ENCODE assay signal across 22 mouse cellular contexts in the genomic region with DNA sequence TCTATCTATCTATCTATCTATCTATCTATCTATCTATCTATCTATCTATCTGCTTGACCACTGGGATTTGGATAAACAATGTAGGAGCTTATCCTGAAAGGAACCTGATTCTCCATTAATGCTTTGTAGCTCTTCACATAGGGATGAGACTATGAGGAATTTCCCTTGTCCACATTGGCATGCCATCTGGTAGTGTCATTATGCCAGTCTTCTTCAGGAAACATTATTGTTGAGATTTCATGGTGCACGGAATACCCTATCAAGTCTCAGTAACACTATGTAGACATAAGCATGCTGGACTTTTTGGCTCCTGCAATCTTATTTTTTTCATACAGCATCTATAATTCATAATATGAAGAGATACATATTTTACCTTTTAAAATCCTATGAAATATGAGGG.
DNase-seq lines count a peak whose midpoint lies in the region; ATAC-seq lines count a peak whose summit lies in the region.
"Had no signal": no experiment of that assay in that cellular context is flagged by ENCODE, and none has a peak within 500 bp of the region (broad histone marks: within the 10 kb centered on the region; RNA-seq: fewer than 3 reads in every experiment).

No protein-coding gene starts in this region.

- 0 out of 2 replicates have a peak, but pooled peaks have one; percentile 25 for ATAC-seq in forebrain, embryonic 13.5 days
- ATAC-seq in midbrain, embryonic 12.5 days (ENCODE audit: low FRiP score, low read depth), result no peak
- no peak for ATAC-seq in midbrain, embryonic 16.5 days
- ATAC-seq: intestine, postnatal 0 days; liver, embryonic 12.5 days had no signal

- 70% methylated on average over 1 of the region's 1 CpGs for WGBS in forebrain, embryonic 13.5 days
- WGBS in forebrain, embryonic 10.5 days, result 86% methylated on average over 1 of the region's 1 CpGs
- WGBS in midbrain, embryonic 12.5 days, result 67% methylated on average over 1 of the region's 1 CpGs
- WGBS in midbrain, embryonic 16.5 days, result 30% methylated on average over 1 of the region's 1 CpGs

- no peak overlapping the region; the same call in 1 of the 2 replicates for H3K27ac ChIP-seq in forebrain, embryonic 13.5 days
- no peak overlapping the region for H3K27ac ChIP-seq in forebrain, embryonic 10.5 days
- H3K27ac ChIP-seq in midbrain, embryonic 12.5 days (replicated peaks), result peak overlapping the region; percentile 71; the same call in 1 of the 2 replicates
- H3K27ac ChIP-seq in midbrain, embryonic 16.5 days (ENCODE audit: low read length), result no peak overlapping the region
- H3K27ac ChIP-seq: embryonic facial prominence, embryonic 15.5 days; gastrocnemius, adult 2 months; heart, embryonic 13.5 days; layer of hippocampus, adult 2 months; liver, embryonic 12.5 days; lung, embryonic 15.5 days; macrophage; neural tube, embryonic 12.5 days; stomach, postnatal 0 days had no signal

- no peaks in the 10 kb centered on the region for H3K36me3 ChIP-seq in forebrain, embryonic 13.5 days (ENCODE audit: poor library complexity, severe bottlenecking)
- H3K36me3 ChIP-seq in forebrain, embryonic 10.5 days (replicated peaks), result no peaks in the 10 kb centered on the region
- no peaks in the 10 kb centered on the region for H3K36me3 ChIP-seq in midbrain, embryonic 12.5 days
- no peaks in the 10 kb centered on the region for H3K36me3 ChIP-seq in midbrain, embryonic 16.5 days (ENCODE audit: control insufficient read depth, insufficient read depth, low read length)
- H3K36me3 ChIP-seq: embryonic facial prominence, embryonic 15.5 days; heart, embryonic 13.5 days; liver, embryonic 12.5 days; lung, embryonic 15.5 days; neural tube, embryonic 12.5 days had no signal

- H3K4me3 ChIP-seq in forebrain, embryonic 13.5 days, result no peak overlapping the region
- no peak overlapping the region for H3K4me3 ChIP-seq in forebrain, embryonic 10.5 days
- H3K4me3 ChIP-seq in midbrain, embryonic 12.5 days, result no peak overlapping the region
- H3K4me3 ChIP-seq in midbrain, embryonic 16.5 days (ENCODE audit: low read depth, low read length), result no peak overlapping the region
- H3K4me3 ChIP-seq: embryonic facial prominence, embryonic 15.5 days; gastrocnemius, adult 2 months; heart, embryonic 13.5 days; layer of hippocampus, adult 2 months; liver, embryonic 12.5 days; lung, embryonic 15.5 days; neural tube, embryonic 12.5 days had no signal

- no peak overlapping the region for H3K9ac ChIP-seq in forebrain, embryonic 13.5 days
- H3K9ac ChIP-seq in midbrain, embryonic 12.5 days (replicated peaks), result no peak overlapping the region
- H3K9ac ChIP-seq in midbrain, embryonic 16.5 days (ENCODE audit: low read depth, low read length), result no peak overlapping the region
- H3K9ac ChIP-seq: embryonic facial prominence, embryonic 15.5 days; heart, embryonic 13.5 days; liver, embryonic 12.5 days; lung, embryonic 15.5 days; neural tube, embryonic 12.5 days had no signal

- intact Hi-C loops in left cerebral cortex, postnatal 10 days (cut with DNase I), result no loop called here

- no peak overlapping the region for H3K4me2 ChIP-seq in forebrain, embryonic 13.5 days
- H3K4me2 ChIP-seq in midbrain, embryonic 12.5 days (replicated peaks), result no peak overlapping the region
- no peak overlapping the region for H3K4me2 ChIP-seq in midbrain, embryonic 16.5 days (ENCODE audit: low read length)
- H3K4me2 ChIP-seq: embryonic facial prominence, embryonic 15.5 days; heart, embryonic 13.5 days; liver, embryonic 12.5 days; lung, embryonic 15.5 days; neural tube, embryonic 12.5 days had no signal

- no peaks in the 10 kb centered on the region for H3K9me3 ChIP-seq in forebrain, embryonic 13.5 days (replicated peaks)
- H3K9me3 ChIP-seq in forebrain, embryonic 10.5 days, result no peaks in the 10 kb centered on the region
- H3K9me3 ChIP-seq in midbrain, embryonic 12.5 days, result no peaks in the 10 kb centered on the region
- no peaks in the 10 kb centered on the region for H3K9me3 ChIP-seq in midbrain, embryonic 16.5 days (replicated peaks; ENCODE audit: control insufficient read depth, low read length, poor library complexity, severe bottlenecking)
- H3K9me3 ChIP-seq: embryonic facial prominence, embryonic 15.5 days; heart, embryonic 13.5 days; lung, embryonic 15.5 days; neural tube, embryonic 12.5 days had no signal

- DNase-seq in forebrain, embryonic 10.5 days (ENCODE audit: extremely low spot score, low spot score), result no peak
- DNase-seq in cerebellum, postnatal 10 days, result peak; percentile 55 to 61
- no peak for DNase-seq in layer of hippocampus, adult 9-11 months
- DNase-seq in thymus, postnatal 0 days (ENCODE audit: low spot score), result no peak
- DNase-seq in left cerebral cortex, postnatal 10 days (ENCODE audit: extremely low spot score in 1 of 2, low spot score in 2 of 2), result no peak
- DNase-seq: adrenal gland, postnatal 10 days; gastrocnemius, adult 2 months; heart, postnatal 4 days; thymus, postnatal 14 days had no signal

- no peaks in the 10 kb centered on the region for H3K27me3 ChIP-seq in forebrain, embryonic 13.5 days
- no peaks in the 10 kb centered on the region for H3K27me3 ChIP-seq in forebrain, embryonic 10.5 days (ENCODE audit: poor library complexity, severe bottlenecking)
- H3K27me3 ChIP-seq in midbrain, embryonic 12.5 days, result no peaks in the 10 kb centered on the region
- H3K27me3 ChIP-seq in midbrain, embryonic 16.5 days (ENCODE audit: control insufficient read depth, insufficient read depth, low read depth, low read length), result no peaks in the 10 kb centered on the region
- H3K27me3 ChIP-seq: CH12.LX; embryonic facial prominence, embryonic 15.5 days; heart, embryonic 13.5 days; liver, embryonic 12.5 days; lung, embryonic 15.5 days; neural tube, embryonic 12.5 days had no signal

- H3K4me1 ChIP-seq in forebrain, embryonic 13.5 days, result peaks cover 10% of the 10 kb centered on the region
- peaks cover 16% of the 10 kb centered on the region for H3K4me1 ChIP-seq in forebrain, embryonic 10.5 days
- peaks cover 5% of the 10 kb centered on the region for H3K4me1 ChIP-seq in midbrain, embryonic 12.5 days
- peaks cover 6% of the 10 kb centered on the region for H3K4me1 ChIP-seq in midbrain, embryonic 16.5 days (ENCODE audit: control insufficient read depth, insufficient read depth, low read length)
- H3K4me1 ChIP-seq: embryonic facial prominence, embryonic 15.5 days; heart, embryonic 13.5 days; liver, embryonic 12.5 days; lung, embryonic 15.5 days; neural tube, embryonic 12.5 days had no signal

Comparison
In these comparisons a context has a peak if more than half of its experiments do, and no peak if none do; other contexts are left out.
1. DNase-seq: peak in cerebellum, postnatal 10 days (2 of 2); none in forebrain, embryonic 10.5 days (single experiment), layer of hippocampus, adult 9-11 months (single experiment), thymus, postnatal 0 days (single experiment) and left cerebral cortex, postnatal 10 days (0 of 2).